Mouse (Mus musculus) liver, embryonic 14.5 days (tissue): ENCODE data around the gene Dagla.

ENCODE experiments used
- CTCF ChIP-seq: IDR thresholded peaks from 2 replicates; pipeline ENCODE4 v1.5.1; 2016; ENCODE audit warnings: antibody characterized with exemption, low read depth, control low read depth
- EP300 ChIP-seq: IDR thresholded peaks from 2 replicates; pipeline ENCODE4 v1.6.1; 2016; ENCODE audit warnings: antibody characterized with exemption, low read depth

GRCm38 (mm10) chr19:10247165-10247564 lies 57.5 kb downstream of the Dagla start:
- TF ChIP-seq CTCF (no peak), EP300 (no peak)
